Mouse (Mus musculus): ENCODE data around the gene Prr19. TPM values are rescaled to one million over a fixed set of nuclear protein-coding genes. Genes with fewer than 3 reads are reported as not detected.
"Not testable (repeated sequence)": the region's sequence is repeated elsewhere in the genome, so short reads cannot be mapped to it uniquely, and the experiment has no call there.

The Prr19 gene
- total and polyA plus RNA-seq, 2 experiments from 2014 or later, result 2.5 to 7.0 TPM

- peaks cover 22% of the 10 kb centered on the region; the same call in 1 of the 2 replicates for H3K36me3 ChIP-seq (ENCODE audit: insufficient read depth, low read length)
- H3K9ac ChIP-seq (replicated peaks; ENCODE audit: low read length, poor library complexity, severe bottlenecking), result peak overlapping the region; percentile 42
- no peak for TF ChIP-seq CTCF (IDR thresholded peaks at IDR 0.05)
- peak overlapping the region; percentile 22 for H3K4me3 ChIP-seq (ENCODE audit: low read depth, low read length)
- H3K4me1 ChIP-seq (ENCODE audit: insufficient read depth, low read length), result 0 out of 2 replicates have a peak, but pooled peaks cover 2% of the 10 kb centered on the region
- ATAC-seq (ENCODE audit: low FRiP score), result no peak
- H3K9me3 ChIP-seq (ENCODE audit: low read length), result no peaks in the 10 kb centered on the region
- peak overlapping the region; percentile 74 for H3K27ac ChIP-seq (ENCODE audit: low read depth, low read length)
- WGBS, result 3% methylated on average over 62 of the region's 69 CpGs
- peaks cover 22% of the 10 kb centered on the region; the same call in 1 of the 2 replicates for H3K27me3 ChIP-seq (ENCODE audit: insufficient read depth, low read length)
- H3K4me2 ChIP-seq (ENCODE audit: low read depth, low read length, poor library complexity, severe bottlenecking), result peak overlapping the region; percentile 38
- DNase-seq (ENCODE audit: low spot score), result no peak
These were observed 14.3 kb downstream of the Prr19 start for GRCm38 (mm10) chr7:25315306-25316041.

DNA sequence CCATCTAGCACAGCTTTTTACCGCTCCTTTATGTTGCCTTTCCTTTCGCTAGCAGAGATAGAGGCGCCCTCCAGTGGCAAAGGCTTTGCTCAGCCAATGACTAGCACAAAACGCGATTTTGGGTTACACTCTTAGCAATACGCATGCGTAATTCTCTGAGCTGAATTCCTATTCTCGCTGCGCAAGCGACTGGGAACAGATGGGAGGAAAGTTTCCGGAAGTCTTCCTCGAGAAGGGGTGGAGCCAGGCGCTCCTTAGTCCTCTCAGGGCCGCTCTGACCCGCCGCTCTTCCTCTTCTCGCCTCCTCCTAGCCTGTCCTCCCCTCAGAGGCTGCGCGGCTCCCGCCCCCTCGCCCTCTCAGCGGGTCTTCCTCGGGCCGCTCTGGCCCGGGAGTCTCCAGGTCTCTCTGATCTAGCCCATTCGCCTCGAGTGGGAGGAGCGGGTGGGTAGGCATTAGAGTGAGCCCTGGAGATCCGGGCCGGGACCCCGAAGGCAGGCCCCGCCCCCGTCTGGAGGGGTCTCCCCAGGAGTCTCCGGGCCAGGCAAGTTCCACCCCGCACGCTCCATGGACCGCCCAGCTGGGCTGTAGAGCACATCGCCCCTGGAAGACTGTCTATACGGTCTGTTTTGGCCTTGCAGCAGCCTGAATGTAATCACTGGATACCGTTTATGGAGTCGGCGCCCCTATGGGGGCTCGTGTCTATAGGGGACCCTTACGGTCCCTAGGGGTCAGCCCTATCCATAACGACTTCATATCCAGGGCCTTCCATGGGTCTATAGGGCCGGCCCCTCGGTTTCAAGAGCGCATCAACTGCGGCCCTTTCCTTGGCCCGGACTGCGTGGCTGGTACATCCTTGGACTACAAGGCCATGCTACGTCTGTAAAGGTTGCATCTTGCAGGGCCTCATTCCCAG lies 15.6 kb downstream of the Prr19 start, which contains the start of gene Megf8:
TSS of gene Megf8 (plus strand) at position 633 of the 914 bp plus-strand sequence.
- Histone ChIP-seq H3K4me1 (ENCODE audit: insufficient read depth, low read length) (peaks cover 8% of the 10 kb centered on the region; the same call in 1 of the 2 replicates), H3K9me3 (ENCODE audit: low read length) (no peaks in the 10 kb centered on the region), H3K4me2 (ENCODE audit: low read depth, low read length, poor library complexity, severe bottlenecking) (peak within 1 kb of the TSS; percentile 97), H3K27me3 (ENCODE audit: insufficient read depth, low read length) (peaks cover 18% of the 10 kb centered on the region; the same call in 1 of the 2 replicates), H3K9ac (replicated peaks; ENCODE audit: low read length, poor library complexity, severe bottlenecking) (peak within 1 kb of the TSS; percentile 92), H3K36me3 (ENCODE audit: insufficient read depth, low read length) (0 out of 2 replicates have a peak, but pooled peaks cover 17% of the 10 kb centered on the region), H3K27ac (ENCODE audit: low read depth, low read length) (peak within 1 kb of the TSS; percentile 89), H3K4me3 (ENCODE audit: low read depth, low read length) (peak within 1 kb of the TSS; percentile 73)
- DNase-seq (ENCODE audit: low spot score) (peak; percentile 100), ATAC-seq (ENCODE audit: low FRiP score) (peak; percentile 97)
- peak; percentile 98 for TF ChIP-seq CTCF (IDR thresholded peaks at IDR 0.05)
- WGBS, result 1% methylated on average over 51 of the region's 52 CpGs

- Histone ChIP-seq H3K9ac (replicated peaks; ENCODE audit: low read length, poor library complexity, severe bottlenecking) (peak overlapping the region; percentile 92), H3K36me3 (ENCODE audit: insufficient read depth, low read length) (0 out of 2 replicates have a peak, but pooled peaks cover 13% of the 10 kb centered on the region), H3K4me3 (ENCODE audit: low read depth, low read length) (peak overlapping the region; percentile 73), H3K4me1 (ENCODE audit: insufficient read depth, low read length) (peaks cover 11% of the 10 kb centered on the region; the same call in 1 of the 2 replicates), H3K27ac (ENCODE audit: low read depth, low read length) (peak overlapping the region; percentile 89), H3K9me3 (ENCODE audit: low read length) (no peaks in the 10 kb centered on the region), H3K4me2 (ENCODE audit: low read depth, low read length, poor library complexity, severe bottlenecking) (peak overlapping the region; percentile 97), H3K27me3 (ENCODE audit: insufficient read depth, low read length) (peaks cover 12% of the 10 kb centered on the region; the same call in 1 of the 2 replicates)
- DNase-seq (ENCODE audit: low spot score), result no peak
- TF ChIP-seq CTCF (IDR thresholded peaks at IDR 0.05), result no peak
- 15% methylated on average over 21 of the region's 21 CpGs for WGBS
- no peak for ATAC-seq (ENCODE audit: low FRiP score)
These were observed 16.3 kb downstream of the Prr19 start for GRCm38 (mm10) chr7:25317446-25317999.

- Histone ChIP-seq H3K27ac (ENCODE audit: low read depth, low read length) (peak overlapping the region; percentile 26; the same call in 1 of the 2 replicates), H3K4me3 (ENCODE audit: low read depth, low read length) (no peak overlapping the region), H3K4me2 (ENCODE audit: low read depth, low read length, poor library complexity, severe bottlenecking) (peak overlapping the region; percentile 22), H3K27me3 (ENCODE audit: insufficient read depth, low read length) (no peaks in the 10 kb centered on the region), H3K9me3 (ENCODE audit: low read length) (no peaks in the 10 kb centered on the region), H3K4me1 (ENCODE audit: insufficient read depth, low read length) (peaks cover 11% of the 10 kb centered on the region; the same call in 1 of the 2 replicates), H3K9ac (replicated peaks; ENCODE audit: low read length, poor library complexity, severe bottlenecking) (peak overlapping the region; percentile 24; the same call in 1 of the 2 replicates), H3K36me3 (ENCODE audit: insufficient read depth, low read length) (peaks cover 5% of the 10 kb centered on the region; the same call in 1 of the 2 replicates)
- DNase-seq (ENCODE audit: low spot score), result no peak
- no peak for ATAC-seq (ENCODE audit: low FRiP score)
- TF ChIP-seq CTCF (IDR thresholded peaks at IDR 0.05), result no peak
- 16% methylated on average over 6 of the region's 6 CpGs for WGBS
These were observed 20.9 kb downstream of the Prr19 start for GRCm38 (mm10) chr7:25322058-25322484.

DNA sequence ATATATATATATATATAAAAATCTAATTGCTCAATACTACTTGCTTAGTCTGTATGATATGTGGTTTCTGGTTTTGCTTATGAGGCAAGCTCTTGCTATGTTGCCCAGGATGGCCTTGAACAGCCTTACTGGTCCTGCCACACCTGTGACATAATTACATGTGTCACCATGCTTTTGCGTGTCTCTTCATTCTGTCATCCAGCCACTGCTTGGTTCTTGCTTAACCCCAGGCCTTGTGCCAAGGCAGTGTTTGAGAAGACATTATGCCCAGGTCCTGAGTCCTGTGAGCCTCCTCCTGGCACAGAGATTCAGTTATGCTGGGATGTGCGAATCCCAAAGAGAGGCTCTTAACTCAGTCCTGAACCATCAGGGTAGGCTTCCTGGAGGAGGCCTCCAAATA lies 22.0 kb downstream of the Prr19 start:
- Histone ChIP-seq H3K27me3 (ENCODE audit: insufficient read depth, low read length) (no peaks in the 10 kb centered on the region), H3K4me1 (ENCODE audit: insufficient read depth, low read length) (peaks cover 11% of the 10 kb centered on the region; the same call in 1 of the 2 replicates), H3K9ac (replicated peaks; ENCODE audit: low read length, poor library complexity, severe bottlenecking) (no peak overlapping the region), H3K4me2 (ENCODE audit: low read depth, low read length, poor library complexity, severe bottlenecking) (no peak overlapping the region), H3K4me3 (ENCODE audit: low read depth, low read length) (no peak overlapping the region), H3K27ac (ENCODE audit: low read depth, low read length) (no peak overlapping the region), H3K9me3 (ENCODE audit: low read length) (no peaks in the 10 kb centered on the region), H3K36me3 (ENCODE audit: insufficient read depth, low read length) (peaks cover 11% of the 10 kb centered on the region)
- ATAC-seq (ENCODE audit: low FRiP score) (no peak), DNase-seq (ENCODE audit: low spot score) (no peak)
- WGBS, result 87% methylated on average over 2 of the region's 2 CpGs
- TF ChIP-seq CTCF (IDR thresholded peaks at IDR 0.05), result no peak

DNA sequence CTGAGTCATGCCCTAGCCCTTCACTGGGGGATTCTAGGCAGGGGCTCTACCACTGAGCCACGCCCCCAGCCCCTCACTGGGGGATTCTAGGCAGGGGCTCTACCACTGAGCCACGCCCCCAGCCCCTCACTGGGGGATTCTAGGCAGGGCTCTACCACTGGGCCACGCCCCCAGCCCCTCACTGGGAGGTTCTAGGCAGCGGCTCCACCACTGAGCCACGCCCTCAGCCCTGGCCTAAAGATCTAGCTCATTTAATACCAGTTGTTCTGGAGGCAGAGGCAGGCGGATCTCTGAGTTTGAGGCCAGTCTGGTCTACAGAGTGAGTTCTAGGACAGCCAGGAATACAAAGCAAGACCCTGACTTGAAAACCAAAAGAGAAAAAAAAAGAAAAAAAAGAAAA lies 24.2 kb downstream of the Prr19 start:
- H3K27me3 ChIP-seq (ENCODE audit: insufficient read depth, low read length); DNase-seq (ENCODE audit: low spot score); H3K27ac ChIP-seq (ENCODE audit: low read depth, low read length); H3K4me2 ChIP-seq (ENCODE audit: low read depth, low read length, poor library complexity, severe bottlenecking); H3K4me3 ChIP-seq (ENCODE audit: low read depth, low read length); H3K4me1 ChIP-seq (ENCODE audit: insufficient read depth, low read length); H3K9me3 ChIP-seq (ENCODE audit: low read length); H3K9ac ChIP-seq (replicated peaks; ENCODE audit: low read length, poor library complexity, severe bottlenecking); ATAC-seq (ENCODE audit: low FRiP score): not testable (repeated sequence)
- WGBS, result 95% methylated on average over 6 of the region's 6 CpGs
- H3K36me3 ChIP-seq (ENCODE audit: insufficient read depth, low read length), result peaks cover 23% of the 10 kb centered on the region
